Mouse (Mus musculus) stomach, postnatal 0 days (tissue): Measurements from ENCODE around the gene Arhgef3.

ENCODE experiments used
- CTCF ChIP-seq: IDR thresholded peaks from 2 replicates; pipeline ENCODE4 v1.5.1; 2016; ENCODE audit warnings: antibody characterized with exemption, low read depth, mild to moderate bottlenecking, moderate library complexity
- EP300 ChIP-seq: optimal IDR thresholded peaks from 2 replicates; pipeline ENCODE3; 2016; ENCODE audit warnings: antibody characterized with exemption

GRCm38 (mm10) chr14:27413961-27414360 lies 299.3 kb downstream of the Arhgef3 start:
- TF ChIP-seq CTCF (peak; percentile 89), EP300 (no peak)
